Mouse (Mus musculus) WW6 (cell line): Measurements from ENCODE around the gene Fam111a.
A peak's percentile ranks its signal among the peaks of the same experiment; 100 is the strongest.
"Not testable (repeated sequence)": the region's sequence is repeated elsewhere in the genome, so short reads cannot be mapped to it uniquely, and the experiment has no call there.

Experiments used
- DNase-seq: peaks from one replicate; pipeline ENCODE4 v3.0.0-alpha.2; 2013; ENCODE audit warnings: low read depth, low spot score

Fam111a gene

DNA sequence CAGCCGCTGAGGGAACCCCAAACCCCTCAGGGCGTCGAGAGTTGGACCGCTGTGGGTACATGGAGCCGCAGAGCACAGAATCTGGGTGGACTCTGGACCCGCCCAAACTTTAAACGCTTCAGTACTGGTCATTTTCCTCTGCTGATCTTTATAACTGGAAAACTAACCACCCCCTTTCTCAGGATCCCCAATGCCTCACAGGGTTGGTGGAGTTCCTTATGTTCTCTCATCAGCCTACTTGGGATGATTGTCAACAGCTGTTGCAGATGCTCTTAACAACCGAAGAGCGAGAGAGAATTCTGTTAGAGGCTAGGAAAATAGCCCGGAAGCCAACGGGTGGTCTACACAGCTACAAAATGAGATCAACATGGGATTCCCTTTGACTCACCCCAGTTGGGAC lies at the start of gene Fam111a:
Gene Fam111a (plus strand): TSS at position 301 of the 400 bp plus-strand sequence.
- DNase-seq, result not testable (repeated sequence)

DNA sequence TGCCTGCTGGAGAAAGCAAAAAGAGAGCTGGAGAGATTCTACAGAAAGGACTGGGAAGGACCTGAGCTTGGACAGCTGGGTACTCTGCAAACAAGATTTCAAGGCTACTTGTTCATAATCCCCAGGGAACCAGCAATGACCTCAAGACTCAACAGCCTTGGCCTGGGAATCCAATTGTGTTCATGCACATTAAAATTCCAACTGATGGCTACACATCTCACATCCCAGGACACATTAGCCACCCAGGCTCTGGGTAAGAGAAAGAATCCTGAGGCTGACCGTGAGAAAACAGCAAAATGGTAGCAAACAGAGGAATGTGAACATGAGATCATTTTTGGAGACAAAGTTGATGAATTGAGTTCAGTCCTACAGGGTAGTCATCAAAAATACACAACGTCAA lies 49.3 kb upstream of the Fam111a start:
- no peak for DNase-seq

DNA sequence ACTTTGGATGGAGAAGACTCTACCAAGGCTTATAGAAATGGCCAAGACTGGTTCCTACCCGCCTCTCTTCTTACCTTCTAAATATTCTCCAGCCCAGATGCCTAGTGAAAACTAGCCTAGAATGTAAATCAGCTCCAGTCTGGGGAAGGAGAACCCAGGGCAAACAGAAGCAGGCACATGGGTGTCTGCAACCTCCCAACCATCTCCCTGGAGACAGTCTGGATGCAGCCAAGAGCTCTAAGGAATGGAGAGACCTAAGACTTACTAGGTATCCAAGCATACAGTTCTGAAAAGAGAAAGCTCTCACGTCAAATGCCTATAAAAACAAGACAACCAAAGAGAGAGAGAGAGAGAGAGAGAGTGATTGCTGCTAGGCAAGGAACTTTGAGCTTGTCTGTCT lies 47.6 kb upstream of the Fam111a start:
- no peak for DNase-seq

DNA sequence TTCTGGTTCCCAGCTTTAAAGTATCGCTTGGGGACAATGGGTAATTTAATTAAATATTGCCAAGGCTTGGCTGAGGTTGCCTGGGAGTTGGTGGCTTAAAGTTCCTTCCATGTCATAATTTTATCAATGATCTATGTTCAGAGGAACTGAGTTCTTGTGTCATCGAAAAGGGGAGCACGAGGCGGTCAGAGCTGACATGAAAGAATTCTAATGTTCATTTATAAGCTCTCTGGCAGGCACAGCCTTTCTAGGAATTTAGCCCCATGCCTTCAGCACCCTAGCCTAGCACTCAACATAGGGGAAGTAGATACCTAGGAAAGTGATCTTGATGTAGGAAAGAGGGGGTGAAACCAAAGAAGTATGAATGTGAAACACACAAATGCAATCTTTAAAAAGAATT lies 47.2 kb upstream of the Fam111a start:
- no peak for DNase-seq

DNA sequence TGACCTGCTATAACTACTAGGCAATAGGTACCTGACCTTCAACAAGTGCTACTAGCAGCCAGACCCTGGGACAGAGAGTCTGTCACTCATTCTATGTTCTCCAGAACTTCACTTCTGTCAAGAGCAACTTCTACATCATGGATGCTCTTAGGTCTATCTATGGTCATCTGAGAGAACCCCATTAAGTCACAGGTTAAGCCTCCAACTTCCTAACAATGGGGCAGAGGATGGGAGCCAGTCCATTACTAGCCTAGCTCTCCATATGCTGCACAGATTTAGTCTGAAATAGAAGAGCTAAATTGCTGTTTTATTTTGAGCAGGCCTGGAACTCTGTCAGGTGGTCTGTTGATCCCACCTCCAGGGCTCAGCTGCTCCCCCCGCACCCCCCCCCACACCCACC lies 46.6 kb upstream of the Fam111a start:
- no peak for DNase-seq

DNA sequence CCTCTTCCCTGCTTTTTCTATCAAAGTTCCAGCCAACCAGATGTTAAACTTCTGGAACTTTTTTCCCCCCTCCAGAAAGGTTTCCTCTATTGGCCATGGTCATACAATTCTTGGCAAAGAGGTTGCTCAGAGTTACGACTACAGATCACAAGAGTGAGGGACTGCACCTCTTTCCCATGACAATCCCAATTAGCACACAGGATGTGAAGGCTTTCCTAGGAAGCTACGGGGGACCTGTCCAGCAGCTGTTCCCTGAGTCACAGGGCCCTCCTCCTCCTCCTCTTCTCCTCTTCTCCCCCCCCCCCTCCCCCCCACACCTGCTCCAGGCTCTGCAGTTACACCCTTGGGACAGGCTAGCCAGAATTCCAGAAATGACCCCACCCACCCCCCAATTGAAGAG lies 46.1 kb upstream of the Fam111a start:
- no peak for DNase-seq

DNA sequence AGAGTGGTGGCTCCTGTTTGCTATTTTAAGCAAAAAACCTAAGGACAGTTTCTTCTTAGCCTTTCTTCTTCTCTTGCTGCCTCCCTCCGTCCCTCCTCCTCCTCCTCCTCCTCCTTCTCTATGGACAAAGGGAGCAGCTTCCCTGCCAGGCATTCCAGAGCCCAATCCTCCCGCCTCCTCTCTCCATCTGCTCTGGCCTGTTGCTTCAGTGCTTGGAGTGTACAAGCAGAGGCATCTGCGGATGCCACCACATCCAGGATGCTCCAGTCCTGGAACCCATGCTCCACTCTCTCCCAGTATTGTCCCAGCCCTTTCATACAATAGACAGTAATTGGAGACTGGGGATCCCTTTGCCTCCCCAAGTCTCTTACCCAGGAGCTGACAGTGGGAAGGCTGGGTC lies 45.4 kb upstream of the Fam111a start:
- DNase-seq, result no peak

DNA sequence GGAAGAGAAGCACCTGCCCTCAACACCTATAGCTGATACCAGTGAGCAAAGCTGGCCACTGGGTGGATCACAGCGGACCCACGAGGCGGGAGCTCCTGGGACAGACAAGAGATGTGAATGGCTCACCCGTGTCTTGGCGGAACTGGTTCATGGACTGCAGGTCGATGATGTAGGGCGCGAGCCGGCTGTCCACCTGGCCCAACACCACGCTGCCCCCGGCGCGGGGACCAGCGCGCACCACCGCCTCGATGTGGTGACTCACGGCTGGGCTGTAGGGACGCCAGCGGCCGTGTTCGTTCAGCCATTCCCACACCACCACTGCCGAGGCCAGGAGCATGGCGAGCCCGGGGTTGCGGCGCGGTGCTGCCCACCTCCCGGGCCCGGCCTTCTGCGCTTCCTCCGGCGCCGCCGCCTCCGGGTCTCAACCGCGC lies 44.6 kb upstream of the Fam111a start:
- no peak for DNase-seq

DNA sequence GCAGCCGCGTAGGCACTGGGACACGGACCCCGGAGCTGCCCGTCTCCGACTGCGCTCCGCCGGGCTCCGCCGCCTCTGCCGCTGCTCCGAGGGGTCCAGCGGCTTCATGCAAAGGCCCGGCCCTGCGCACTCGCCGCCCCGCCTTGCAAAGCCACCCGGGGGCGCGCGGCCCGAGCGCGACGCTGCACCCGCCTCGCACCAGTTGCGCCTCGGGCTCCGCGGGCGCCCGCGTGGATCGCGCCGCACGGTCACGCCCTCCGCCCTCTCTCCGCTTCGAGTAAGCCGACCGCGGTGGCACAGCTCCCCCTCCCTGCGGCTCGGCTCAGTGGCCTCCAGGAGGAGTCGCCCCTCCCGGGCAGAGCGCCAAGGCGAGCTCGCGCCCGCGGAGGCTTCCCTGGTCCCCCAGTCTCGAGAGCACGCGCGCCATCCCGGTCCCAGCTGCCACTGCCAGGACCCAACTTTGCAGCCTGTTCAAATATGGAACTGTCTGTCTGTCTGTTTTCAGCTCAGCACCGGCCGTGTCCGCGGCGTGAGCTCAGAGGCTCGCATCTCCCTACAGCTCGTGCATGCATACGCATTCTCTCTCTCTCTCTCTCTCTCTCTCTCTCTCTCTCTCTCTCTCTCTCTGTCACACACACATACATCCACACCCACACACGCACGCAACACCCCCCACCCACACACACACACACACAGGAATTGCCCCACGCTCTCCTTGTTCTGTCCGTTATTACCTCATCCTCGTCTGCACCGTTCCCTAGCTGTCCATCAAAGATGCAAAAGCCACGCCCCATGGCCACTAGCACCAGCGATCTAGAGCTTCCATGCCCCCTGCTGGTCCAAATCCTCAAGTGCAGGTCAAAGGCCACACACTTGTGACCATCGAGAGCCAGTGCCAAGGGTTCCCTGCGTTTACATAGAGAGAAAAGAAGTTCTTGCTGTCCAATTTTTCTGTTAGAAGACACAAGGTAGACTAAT lies 43.9 kb upstream of the Fam111a start, which contains the start of gene Dtx4:
Gene Dtx4 (minus strand): TSS at position 85 of the 978 bp plus-strand sequence.
- DNase-seq, result peak; percentile 83

DNA sequence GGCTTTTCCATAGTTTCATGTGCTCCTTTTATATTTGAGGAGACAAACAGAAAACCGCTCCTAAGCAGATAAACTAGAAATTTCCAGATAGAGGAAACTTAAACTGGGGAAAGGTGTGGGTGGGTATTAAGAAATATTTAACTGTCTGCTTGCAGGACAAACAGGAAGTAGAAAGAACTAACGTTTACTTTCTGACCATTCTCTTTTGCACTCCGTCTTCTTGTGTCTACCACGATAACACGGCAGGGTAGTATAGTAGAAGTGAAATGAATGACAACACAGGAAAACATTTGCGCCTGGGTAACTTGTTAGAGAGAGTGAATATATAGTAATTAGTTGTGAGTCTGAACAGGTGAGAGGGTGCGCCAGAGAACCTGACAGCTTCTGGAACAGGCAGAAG lies 42.8 kb upstream of the Fam111a start:
- DNase-seq, result no peak

DNA sequence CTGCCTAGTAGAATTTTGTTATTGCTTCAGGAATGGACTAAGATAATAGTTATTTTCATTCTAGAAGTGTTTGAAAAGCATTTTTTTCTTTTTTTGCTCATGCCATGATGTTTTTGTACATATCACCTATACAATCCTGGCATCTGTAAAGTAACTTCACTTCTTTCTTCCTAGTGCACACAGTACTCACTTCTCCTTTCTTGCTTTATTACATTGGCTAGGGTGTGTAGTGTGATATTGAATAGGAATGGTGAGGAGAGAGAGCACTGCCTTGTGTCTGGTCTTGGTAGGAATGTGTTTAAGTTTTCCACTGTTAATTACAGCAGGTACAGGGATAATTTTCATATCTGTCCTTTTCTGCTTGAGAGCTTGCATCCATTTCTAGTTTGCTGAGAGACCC lies 30.9 kb upstream of the Fam111a start:
- no peak for DNase-seq

DNA sequence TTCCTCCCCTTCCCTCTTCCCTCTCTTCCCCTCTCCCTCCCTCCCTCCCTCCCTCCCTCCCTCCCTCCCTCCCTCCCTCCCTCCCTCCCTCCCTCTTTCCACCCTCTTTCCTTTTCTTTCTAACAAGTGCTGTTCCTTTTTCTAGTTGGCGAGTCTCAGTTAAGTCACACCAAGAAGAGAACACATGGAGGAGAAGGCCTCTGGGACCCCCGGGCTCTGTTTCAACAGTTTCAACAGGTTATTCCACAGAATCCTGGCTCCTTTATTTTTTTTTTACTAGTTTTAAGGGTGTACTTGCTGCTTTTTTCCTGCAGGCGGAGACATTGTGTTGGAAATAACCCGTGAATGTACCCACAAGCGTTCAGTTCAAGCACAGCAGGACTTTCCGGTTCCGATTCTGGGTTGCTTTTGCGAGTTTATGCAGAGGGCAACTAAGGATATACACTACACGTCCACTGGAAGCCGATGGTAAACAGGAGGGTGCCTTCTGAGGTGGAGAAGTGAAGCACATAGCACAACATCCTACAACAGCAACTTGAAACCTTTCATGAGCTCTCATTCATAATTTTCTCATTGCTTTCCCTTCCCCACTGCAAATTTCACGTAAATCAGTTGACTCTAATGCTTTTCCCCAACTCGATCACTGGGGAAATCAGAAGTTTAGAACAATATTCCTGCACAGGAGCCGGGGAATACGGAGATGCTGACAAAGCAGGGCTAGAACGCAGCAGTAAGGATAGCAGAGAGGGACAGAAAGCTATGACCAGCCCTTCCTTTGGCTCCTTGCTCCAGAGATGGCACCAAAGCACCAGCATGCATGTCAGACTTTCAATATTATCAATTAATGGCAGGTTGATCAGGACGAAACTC lies 27.6 kb upstream of the Fam111a start:
- no peak for DNase-seq

DNA sequence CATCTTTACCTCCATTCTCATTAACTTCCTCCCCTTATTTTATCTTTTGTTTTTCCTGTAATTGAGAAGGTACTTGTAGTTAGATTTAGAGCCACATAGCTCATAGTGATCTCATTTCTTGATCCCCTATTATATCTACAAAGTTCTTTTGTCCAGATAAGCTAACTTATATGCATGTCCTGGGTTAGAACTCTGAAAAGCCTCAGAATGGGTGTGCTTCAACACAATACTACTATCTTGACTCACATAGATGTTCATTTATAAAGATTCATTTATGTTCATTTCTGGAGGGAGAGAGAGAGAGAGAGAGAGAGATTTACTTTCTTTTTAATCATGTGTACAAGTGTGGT lies 27.0 kb upstream of the Fam111a start:
- DNase-seq, result no peak

DNA sequence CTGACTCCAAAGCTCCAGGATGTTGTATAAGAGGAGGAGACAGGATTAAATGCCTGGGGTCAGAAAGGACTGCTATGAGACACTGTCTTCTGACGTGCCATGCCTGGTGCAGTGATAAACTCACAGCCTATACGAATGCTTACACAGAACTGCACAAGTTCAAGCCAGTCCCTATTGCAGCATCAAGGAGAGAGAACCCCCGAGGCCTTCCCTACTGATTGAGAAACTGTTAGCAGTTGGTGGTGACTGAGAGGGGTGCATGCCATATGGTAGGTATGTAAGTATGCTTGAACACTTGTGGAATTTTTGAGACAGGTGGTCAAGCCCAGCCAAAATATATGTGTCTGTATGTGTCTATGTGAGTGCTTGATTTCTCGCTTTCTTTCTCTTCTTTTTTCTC lies 22.2 kb upstream of the Fam111a start:
- no peak for DNase-seq

DNA sequence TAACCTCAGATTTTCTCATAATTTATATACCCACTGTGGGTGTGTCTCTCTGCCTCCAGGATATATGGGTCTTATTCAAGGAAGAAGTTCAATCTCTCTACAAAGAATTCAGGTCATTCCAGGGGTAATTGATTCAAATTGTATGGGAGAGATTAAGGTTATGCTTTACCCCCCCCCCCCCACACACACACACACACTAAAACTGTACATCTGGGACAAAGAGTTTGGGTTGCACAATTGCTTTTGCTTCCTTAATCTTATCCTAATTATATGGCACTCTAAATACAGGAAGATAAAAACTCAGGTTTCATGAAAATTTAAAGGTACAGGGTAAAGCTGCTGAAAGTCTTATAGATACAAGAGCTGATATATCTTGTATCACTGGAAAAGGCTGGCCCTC lies 8.4 kb upstream of the Fam111a start:
- no peak for DNase-seq

DNA sequence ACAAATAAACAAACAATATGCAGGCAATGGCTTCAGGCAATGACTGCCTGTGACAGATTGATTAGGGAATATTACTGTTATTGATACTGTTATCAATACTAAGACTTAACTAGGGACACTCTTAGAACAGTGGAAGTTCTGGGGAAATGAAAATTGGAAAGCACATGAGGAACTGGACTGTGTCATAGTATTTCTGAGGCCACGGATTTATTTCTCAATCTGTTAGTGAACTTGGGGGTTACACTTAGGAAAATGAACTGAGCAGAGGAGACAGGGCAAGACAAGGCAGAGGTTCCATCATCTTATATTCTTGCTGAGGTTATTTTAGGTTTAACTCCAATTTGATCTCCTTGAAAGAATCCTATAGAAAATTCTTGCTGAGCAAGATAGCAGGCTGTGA lies 5.6 kb upstream of the Fam111a start:
- no peak for DNase-seq

DNA sequence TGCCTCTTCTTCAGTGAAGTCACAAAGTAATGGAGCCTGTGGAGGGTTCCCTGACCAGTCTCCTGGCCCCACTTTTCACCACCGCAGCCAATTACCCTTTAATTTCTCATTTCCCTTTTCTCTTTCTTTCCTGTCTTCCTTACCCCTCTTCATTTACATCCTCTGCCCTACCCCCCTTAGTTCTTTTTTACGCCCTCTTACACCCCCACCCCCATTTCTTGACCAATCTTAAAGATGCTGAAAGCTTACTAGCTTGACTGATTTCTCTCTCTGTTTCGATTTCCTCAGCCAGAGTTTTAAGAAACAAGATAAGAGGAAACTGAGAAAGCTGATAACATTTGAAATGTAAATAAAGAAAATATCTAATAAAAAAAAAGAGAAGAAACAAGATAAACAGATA lies 4.8 kb upstream of the Fam111a start:
- DNase-seq, result no peak

DNA sequence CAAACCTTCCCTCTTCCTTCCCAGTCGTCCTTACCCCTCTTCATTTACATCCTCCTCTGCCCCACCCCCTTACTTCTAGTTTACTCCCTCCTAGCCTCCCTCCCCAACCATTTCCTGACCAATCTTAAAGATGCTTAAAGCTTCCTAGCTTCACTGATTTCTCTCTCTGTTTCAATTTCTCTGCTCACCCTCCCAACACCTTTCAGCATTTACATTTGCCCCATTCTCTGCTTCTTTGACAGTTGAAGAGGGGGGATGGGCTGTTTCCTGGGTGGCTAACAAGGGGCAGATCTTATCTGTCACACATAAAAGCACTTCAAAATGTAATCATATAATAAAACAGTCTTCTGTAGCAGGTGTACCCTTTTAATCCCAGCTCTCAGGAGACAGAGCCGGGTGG lies 3.9 kb upstream of the Fam111a start:
- DNase-seq, result no peak

DNA sequence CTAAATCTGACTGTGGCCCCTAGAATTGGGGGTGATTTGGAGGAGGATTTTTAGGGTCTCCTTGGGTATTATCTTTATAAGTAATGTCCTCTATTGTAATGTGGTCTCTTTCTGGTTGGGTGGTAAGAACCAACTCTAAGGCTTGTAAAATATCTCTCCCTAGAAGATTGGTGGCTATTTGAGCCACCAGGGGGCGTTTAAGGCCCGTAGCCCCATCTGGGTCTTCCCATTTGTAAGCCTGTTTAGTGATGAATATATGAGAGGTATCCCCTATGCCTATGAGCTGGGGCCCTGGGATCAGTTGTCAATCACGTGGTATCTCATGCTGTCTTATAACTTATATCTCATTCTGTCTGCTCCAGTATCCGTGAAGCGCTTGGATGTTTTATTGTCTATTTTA lies 3.6 kb downstream of the Fam111a start:
- no peak for DNase-seq

DNA sequence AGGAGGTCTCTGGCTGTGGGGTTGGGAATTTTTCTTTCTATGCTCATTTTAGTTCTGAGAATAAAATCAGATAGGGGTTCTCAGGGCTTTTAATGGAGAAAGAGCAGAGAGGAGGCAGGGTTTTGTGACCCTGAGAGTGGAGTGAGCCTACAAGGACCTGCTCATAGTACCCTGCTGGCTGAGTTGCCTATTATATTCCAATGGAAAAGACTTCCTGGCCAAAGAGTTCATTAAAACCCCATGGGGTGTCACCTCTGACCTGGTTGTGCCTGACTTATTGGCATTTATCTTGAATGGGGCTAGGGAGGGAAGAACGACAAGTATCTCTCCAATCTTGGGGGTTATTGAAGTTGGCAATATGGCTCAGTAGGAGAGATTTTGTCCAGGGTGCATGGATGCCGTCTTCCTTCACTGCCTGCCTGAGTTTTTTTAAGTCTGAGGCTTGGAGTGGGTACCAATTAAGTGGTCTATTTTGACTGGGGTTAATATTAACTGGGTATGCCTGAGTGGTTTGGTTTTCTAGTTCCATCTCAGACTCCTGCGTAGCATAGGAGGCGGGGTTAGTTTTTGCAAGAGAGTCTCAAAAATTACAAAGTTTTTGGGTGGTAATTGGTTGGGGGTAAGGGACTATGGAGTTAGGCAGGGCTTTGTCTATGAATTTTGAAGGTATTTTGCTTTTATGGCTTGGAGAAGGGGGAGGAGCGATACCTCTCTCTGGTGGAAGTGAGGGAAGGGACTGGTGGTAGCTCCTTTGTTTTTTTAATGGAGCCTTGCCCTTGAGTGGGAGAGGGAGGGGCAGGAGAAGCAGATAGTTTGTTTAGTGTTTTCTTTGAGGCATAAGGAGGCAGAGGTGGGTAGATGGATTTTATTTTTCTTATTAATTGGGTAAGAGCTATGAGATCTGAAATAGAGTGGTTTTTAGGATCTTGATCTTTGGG lies 4.7 kb downstream of the Fam111a start:
- no peak for DNase-seq

DNA sequence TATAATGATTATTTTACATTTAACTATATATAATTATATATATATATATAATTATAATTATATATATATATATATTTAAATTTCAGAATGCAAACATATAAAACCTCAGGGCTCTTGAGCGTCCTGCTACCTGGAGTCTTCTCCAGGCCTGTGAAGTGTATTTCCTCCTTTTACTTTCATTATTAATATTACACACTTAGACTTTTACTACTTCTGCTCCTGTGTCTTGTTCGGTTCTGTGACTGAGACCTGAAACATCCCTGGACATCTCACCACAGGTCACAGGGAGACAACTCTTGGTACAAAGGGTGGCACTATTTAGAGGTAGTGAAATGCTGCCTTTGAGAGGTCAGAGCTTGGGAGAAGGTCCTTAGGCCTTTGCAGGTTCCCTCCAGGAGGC lies 10.8 kb downstream of the Fam111a start:
- DNase-seq, result no peak
